Mouse (Mus musculus) gastrocnemius, postnatal 25 days (tissue): ENCODE results near the gene Gm20388. TPM values are rescaled to one million over a fixed set of nuclear protein-coding genes. Genes with fewer than 3 reads are reported as not detected.

Experiments used
- DNase-seq: peaks from one replicate; pipeline ENCODE4 v3.0.0; 2022
- total RNA-seq, 2 experiments: library from RNA; stranded (reverse); gene quantifications; 1 replicate in 1 of 2; 2 replicates in 1 of 2; pipeline ENCODE4 v1.2.3; 2021

Gm20388 gene
- total RNA-seq, 2 experiments from 2014 or later, result 6.7 TPM; not detected in 1

DNA sequence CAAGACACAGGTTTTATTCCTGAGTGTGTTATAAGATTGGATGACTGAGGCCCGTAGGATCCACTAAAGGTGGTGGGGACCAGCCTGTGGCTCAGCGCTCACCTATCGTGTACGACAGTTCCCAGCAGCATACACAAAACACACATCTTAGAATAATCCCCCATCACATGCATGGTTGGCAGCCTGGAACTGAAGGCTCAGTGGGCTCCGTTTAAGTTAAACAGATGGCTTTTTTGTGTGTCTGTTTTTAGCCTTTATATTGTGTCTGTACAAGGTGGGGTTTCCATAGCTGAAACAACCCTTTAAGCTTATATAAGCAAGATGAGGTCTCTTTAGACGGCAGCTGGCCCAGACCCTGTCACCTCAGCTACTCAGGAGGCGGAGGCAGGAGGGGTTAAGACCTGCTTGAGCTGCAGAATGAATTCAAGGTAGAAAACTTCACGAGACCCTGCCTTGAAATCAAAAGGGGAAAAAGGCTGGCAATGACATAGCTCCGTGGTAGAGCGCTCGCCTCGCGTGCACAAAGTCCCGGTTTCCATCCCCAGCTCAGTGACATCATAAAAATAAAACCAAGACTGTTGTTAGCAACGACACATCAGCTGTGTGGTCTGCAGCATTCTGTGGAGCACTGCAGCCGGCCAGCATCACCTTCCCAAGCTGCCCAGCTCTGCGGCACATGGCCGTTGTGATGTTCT is 835.5 kb downstream of the Gm20388 start:
- DNase-seq, result no peak

DNA sequence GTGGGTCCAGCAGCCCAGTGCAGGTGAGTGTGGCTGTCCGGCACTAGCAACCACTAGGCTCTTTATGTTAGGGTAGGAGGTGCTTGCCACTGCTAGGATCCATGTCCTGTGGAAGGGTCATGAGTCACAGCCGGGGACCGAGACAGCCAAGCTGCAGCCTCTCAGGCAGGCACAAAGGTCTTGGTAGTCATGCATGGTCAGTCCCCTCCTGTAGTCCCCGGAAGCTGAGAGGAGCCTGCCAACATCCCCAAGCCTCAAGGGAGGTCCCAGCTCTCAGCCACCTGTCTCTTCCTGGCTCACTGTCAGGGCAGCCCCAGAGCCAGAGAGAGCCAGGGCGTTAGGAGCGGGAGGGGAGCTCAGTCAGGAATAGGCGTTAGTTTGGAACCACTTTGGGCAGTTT is 836.6 kb downstream of the Gm20388 start:
- DNase-seq, result no peak

DNA sequence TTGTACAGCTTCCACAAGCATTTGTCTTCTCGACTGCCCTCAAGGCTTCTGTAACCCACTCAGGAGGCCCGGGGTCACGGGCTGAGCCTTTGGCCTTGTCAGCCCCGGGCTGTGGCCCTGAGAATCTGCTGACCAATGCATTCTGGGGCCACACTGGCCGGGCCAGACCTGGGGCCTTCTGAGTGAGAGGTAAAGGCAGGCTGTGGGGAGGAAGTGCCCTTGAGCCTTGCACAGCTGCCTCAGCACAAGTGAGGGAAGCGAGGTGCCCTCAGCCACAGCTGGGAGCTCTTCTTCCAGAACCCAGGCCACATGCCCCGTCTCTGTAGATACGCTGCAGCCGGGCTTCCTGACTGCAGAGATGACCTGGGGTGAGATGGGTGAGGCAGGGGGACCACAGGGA is 840.0 kb downstream of the Gm20388 start:
- no peak for DNase-seq

DNA sequence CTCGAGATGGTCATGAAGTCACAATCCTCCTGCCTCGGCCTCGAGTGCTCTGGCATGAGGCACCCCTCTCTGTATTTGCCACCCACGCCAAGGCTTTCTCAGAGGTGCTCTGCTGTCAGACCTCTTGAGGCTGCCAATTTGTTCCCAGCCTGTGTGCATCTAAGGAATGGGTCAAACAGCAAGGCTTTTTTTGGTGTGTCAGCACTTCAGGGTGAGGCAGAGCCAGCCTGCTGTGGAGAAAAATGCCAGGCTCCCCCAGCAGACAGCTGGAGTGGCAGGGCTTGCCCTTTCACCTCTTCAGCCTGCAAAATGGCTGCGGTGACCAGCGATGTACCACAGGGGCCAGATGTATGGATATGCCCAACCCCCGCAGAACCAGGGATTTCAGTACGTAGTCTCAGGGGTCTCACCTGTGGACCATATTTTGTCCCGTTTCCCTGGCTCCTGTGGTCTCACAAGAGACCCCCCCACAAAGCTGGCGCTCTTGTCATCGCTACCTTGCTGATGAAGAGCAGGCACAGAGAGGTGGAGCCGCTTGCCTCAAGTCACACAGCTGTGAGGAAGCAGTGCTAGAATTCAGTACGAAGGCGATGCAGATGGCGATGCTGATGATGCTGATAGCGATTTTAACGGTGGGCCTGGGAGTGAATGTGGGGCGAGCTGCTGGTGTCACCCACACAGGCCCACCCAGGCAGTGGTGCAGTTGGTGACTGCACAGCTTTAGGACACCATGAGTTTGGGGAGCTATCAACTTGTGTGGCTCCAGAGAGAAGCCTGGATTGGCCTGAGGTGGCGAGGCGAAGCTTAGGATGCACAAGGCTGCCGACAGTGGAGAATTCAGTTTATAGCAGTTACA is 840.8 kb downstream of the Gm20388 start:
- DNase-seq, result no peak

DNA sequence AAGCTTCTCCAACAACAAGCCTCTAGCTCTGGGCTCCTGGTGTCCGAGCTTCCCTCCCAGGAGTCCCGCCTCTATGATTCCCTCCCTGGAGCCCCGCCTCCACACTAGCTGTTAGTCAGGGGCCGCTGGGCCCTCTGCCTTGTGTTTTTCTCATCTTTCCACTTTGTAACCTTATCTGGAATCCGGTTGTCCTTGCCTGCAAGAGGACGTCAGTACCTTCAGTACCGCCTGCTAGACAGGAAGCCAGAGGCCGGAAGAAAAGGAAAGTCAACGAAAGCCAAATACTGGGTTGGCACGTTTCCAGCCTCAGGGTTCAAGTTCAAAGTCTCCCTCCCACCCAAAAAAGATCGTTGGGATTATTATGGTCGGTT is 841.4 kb downstream of the Gm20388 start:
- peak; percentile 85 for DNase-seq

DNA sequence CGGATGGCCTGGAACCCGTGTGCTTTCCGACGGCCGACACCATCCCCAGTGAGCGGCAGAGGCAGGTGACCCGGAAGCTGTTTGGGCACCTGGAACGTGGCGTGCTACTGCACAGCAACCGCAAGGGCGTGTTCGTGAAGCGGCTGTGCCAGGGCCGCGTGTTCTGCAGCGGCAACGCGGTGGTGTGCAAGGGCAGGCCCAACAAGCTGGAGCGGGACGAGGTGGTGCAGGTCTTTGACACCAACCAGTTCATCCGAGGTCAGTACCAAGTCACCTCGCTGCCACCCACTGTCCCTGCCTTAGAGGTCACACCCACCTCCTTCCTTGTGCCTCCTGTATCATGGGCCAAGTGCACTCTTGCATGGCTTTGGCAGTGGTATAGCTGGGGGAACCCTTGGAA is 842.8 kb downstream of the Gm20388 start:
- DNase-seq, result no peak

DNA sequence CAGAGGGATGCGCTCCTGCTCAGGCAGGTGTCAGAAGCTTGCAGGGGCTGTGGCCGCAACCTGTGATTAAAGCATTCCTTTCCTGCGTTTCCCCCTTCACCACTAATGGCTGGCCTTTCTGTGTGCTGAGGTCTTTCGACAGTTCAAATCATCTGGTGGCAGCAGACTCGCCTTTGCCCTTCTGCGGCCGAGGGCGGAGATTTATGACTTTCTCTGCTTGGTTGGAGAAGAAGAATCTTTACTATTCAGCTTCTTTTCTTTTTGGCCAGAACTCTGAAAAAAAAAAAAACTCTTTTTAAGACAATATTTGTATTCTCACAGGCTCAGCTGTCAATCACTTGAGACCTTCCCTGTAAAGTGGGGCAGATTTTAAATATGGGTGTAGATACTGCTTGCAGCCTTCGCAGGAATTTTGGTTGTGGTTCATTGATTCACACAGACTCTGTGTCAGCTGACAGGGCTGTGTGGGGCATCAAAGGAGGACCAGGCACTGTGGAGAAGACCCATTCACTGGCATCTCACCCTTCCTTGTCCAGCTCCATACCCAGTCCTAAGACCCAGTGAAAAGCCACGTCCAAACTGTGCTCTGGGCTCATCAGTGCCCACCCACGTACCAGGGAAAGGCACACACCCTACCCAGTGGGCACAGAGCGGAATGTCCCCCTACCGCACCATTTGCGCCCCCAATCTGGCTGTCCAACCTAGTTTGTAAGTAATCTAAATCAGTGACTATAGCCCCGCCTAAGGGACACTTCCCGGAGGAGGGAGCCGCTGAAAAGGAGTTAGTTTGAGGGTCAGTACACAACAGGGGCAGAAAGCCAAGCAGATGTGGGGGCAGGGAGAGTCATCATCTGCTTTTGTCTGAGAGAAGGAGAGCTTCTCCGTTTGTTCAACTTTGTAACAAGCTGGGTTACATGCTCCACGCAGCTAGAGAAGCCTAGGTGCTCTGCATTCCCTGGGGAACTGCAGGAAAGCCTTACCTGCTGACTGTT is 845.0 kb downstream of the Gm20388 start:
- no peak for DNase-seq

DNA sequence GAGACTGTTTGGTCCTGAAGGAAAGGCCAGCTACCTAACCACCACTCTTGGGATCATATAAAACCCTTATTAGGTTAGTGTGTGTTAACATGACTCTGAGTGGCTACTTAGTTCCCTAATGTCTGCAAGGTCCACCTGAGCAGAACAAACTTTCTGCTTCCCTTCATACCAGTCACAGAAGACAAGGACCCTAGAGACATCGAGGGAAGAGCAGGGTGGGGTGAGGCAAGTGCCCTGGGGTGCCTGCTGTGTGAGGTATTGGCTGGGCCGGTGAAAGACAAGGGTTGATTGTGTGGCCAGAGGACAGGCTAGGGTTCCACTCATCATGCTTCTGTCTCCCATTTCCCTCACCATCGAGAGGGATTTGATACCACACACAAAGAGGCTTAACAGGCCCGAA is 847.4 kb downstream of the Gm20388 start:
- no peak for DNase-seq

DNA sequence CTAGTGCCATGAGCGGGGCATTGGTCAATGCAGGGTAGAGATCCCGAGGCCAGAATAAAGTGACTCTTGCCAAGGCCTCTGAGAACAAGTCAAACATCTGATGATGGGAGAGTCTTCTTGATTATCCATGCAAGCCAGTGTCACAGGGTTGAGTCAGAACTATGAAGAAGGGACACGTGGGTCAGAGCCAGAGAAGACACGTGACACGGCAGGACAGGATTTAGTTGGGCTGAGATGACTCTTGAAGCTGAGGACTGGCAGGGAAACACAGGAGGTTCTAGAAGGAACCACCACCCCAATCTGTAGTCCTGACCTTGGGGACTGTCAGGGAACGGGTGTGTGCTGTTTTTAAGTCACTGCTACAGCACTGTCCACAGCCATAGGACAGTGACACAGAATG is 849.2 kb downstream of the Gm20388 start:
- no peak for DNase-seq

DNA sequence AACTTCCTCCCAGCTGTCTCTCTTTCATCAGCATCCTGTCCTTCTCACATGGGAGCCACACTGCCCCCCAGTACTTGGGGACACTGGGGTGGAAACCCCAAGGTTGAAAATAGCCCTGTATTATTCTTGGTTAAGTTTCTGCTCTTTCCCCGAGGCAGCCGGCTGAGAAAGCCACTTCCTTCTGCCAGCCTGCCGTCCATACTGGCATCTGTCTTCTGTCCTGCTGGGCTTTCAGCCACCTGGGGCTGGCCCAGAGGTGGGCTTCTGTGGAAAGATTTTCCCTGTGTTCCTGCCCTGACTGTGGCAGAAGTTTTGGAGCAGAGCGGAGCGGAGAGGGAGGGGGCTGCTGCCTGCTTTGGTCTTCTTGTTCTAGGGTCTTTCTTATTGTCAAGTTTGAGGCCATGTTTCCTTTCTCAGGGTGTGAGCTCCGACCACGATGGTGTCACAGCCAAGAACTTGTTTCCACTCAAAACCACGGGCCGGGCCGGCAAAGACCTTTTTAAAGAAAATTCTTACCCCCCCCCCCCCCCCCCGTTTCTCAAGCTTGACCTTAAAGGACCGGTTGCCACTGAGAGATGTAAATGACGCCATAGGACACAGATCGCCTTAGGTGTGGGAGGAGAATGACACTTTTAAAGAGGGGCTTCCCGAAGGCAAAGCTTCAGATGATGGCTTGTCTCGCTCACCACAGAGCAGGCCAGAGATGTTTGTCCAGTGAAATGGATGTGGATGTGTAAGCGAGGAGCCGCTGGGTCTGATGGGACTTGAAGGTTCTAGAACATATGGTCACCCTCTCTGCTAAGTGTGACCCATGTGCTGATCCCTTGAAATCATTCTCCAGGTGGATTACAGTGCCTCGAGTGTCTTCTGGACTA is 849.9 kb downstream of the Gm20388 start:
- no peak for DNase-seq

DNA sequence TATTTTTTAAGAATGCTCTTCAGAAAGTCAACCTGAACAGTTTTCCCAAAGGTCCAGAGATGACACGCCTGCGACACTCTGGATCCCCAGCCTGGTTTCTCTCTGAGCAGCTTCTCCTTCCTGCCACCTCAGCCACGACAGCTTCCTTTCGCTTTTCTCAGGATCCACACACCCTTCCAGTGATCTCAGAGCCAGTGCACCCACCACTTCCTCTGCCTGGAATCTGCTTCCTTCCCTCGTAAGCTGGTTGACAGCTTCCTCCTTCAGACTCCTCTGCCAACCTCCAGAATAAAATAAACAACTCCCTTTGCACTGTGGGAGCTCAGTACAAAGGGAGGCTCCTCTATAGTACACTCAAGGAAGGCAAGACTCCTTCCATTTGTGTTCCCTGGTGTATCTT is 852.6 kb downstream of the Gm20388 start:
- DNase-seq, result no peak

DNA sequence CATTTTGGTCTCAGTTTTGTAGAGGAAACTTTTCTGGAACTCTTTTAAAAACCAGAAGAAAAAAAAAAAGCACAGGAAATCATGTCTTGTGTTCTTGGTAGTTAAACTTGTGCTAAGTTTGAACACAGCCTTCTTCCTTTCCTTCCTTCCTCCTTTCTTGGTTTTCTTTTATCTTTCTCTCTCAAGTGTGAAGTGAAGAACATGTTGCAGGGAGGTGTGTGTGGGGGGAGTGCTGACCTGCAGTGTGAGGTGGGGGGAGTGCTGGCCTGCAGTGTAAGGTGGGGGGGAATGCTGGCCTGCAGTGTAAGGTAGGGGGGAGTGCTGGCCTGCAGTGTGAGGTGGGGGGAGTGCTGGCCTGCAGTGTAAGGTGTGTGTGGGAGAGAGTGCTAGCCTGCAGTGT is 854.0 kb downstream of the Gm20388 start:
- DNase-seq, result no peak

DNA sequence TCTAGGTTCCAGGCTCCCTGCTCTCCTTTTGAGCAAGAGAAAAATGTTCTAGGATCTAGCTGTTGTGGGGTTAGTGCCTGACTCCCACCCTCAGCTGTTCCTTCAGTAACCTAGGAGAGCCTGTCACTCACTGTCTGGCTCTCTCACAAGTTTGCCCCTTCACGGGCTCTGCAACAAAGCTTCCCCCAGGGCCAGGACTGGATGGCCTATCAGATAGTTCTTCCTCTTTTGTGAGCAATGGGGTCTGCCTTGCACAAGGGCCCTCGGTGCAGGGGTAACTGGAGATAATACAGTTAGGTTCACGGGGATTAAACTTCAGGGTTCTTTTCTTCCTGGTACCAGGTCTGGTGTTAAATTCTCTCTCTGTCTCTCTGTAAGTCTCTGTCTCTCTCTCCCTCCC is 856.0 kb downstream of the Gm20388 start:
- no peak for DNase-seq

DNA sequence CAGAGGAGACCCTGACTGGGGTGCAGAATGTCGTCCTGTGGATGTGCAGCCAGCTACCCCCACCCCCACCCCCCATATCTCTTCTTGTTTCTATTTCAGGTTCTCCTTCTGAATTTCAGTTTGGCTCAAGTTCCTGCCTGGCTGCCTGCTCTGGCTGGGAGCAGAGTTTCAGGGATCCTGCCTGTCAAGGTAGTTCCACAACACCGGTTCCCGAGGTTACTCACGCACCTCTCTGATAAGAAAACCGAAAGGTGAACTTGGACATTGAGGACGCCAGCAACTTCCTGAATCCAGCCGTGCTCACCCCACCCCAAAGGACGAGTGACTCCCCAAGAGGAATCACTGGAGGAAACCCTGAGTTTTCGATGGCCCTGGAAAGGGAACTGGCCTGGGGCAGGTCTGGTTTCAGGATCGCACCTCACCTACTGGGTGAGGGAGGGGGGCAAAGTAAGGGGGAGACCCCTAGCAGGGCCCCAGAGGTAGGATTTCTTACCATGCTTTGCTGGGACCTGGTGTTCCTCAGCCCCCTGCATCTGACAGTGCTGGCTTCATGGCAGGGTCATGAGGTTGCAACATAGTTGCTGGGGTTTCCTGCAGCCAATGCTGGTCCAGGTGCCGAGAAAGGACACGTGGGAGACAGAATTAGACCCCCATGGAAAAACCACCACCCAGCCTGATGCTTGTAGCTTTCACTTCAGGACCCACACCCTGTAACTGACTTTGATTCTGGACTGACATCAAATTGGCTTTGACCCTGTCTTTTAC is 858.0 kb downstream of the Gm20388 start:
- peak; percentile 56 for DNase-seq

DNA sequence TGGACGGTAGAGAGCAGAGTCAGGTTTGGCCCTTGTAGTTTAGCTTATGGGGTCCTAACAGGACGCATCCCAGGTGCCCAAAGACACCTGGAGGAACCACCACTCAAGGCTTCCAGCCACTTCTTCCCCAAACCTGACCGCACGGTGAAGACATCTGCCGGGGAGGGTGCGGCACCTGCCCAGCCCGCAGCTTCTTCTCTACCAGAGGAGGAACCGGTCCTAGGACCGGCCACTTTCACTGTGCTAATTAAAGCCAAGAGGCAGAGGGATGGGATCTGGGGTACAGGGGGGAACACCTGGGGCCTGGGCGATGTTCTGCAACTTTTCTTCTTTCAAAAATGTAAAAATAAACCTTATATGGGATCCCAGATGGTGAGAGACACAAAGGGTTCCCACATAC is 866.5 kb downstream of the Gm20388 start:
- no peak for DNase-seq

DNA sequence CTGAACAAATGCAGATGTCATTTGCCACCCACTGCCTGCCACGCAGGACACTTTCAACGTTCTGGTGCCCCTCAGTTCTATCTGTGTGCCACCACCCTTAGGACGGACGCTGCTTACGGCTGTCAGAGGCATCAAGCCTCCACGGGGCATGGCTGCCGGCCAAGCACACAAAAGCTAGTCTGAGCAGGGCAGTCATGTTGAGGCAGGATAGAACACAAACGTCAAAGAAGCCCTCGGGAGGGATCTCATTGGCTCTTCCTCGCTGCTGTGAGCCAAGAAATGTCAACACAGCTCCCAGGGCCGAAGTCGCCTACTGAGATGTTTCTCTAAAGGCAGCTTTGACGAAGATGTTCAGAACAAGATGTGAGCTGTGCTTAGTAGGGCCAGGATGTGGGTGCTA is 867.1 kb downstream of the Gm20388 start:
- no peak for DNase-seq

DNA sequence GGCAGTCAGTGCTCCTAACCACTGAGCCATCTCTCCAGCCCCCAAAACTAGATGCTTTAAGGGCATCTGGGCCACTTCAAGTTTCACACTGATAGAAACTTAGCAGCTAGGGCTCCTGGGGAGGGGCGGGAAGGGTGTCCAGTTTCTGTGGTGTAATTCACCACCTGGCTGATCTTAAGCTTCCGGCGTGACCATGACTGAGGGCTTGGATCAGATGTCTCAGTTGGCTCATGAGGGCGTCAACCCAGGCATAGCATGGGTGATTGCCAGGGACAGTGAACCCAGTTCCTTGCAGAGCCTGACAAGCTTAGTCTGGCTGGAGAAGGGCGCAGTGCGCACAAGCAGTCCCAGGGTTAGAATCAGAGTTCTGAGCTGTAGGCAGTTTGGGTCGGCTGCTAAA is 868.5 kb downstream of the Gm20388 start:
- peak; percentile 68 for DNase-seq

DNA sequence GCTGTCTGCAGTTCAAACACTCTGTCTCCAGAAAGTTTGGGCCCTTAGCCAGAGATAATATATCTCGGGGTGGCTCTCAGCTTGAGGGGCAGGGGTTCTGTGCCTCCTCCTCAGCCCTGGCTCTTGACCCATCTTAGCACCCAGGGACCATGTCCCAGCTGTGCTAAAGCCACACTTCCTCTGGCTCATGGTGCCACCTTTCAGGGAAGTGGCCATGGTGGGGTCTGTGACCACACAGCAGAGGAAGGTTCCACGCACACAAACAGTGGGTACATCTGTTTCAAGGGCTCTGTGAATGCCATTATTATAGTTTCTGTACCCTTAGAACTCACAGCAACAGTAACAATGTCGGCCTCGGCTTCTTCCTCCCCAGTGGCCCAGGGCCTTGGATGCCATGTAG is 873.1 kb downstream of the Gm20388 start:
- no peak for DNase-seq

DNA sequence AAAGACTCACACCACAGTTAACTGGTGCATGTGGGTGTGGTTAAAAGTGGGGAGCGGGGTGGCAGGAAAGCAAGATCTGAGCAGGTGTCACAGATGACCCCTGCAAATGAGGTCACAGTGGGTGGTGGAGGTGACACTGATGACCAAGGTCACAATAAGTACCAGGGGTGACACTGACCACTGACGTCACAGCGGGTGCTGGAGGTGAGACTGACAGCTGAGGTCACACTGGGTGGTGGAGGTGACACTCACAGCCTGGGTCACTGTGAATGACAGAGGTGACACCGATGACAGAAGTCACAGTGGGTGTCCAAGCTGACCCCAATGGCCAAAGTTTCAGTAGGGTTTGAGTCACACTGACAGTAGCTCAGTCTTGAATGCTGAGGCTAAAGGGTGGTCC is 876.1 kb downstream of the Gm20388 start:
- DNase-seq, result no peak

DNA sequence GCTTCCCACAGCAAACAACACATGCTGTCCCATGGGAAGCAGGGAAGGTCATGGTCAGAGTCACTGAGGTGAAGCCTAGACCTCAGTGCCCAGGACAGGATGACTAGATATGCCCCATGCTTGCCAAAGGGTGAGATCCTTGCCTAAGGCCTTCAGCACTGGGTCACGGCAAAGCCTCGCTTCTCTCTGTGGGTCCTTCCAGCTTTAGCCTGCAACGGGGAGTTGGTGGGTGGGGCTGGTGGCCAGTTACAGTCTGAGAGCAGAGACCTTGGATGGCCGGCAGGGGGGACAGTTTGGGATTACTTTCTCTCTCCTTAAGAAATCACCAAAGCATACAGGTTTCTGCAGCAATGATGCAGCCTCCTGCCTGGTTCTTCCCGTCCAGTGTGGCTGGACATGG is 877.0 kb downstream of the Gm20388 start:
- no peak for DNase-seq

DNA sequence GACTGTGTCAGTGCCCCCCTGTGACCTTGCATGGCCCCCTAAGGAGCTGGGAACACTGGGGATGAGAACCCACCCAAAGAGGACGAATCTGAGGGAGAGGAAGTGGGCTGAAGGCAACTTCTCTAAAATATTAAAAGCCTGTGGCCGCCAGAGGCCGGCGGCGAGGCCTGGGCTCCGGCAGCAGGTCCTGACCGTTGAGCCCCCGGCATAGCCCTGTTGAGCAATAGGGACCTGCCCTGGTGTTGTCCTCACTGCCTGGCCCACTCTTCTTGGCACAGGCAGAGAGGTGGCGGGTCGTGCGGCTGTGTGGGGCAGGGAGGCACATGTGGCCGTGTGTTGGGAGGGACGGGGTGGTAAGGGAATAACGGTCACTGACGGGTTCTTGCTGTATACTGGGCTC is 882.1 kb downstream of the Gm20388 start:
- no peak for DNase-seq
